Mouse (Mus musculus): ENCODE results near the gene Mtmr10.

Gene Mtmr10

DNA sequence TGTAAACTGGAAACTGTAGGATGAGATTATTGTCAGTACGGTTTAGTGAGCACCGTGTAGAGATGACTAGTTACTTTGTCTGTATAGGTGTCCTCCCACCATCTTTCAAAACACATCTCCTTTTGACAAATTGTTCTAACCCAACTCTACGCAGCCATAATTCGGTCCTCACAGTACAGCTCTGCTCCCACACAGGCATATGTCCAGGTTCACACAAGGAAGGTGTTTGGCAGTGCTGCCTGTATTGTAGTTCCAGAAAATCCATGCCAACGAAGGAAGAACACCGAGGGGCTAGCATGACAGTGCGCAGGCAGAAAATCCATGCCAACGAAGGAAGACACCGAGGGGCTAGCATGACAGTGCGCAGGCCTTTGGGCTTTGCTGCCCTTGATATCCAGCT is 4.3 kb downstream of the Mtmr10 start:
- DNase-seq (ENCODE audit: low read depth), result no peak

DNA sequence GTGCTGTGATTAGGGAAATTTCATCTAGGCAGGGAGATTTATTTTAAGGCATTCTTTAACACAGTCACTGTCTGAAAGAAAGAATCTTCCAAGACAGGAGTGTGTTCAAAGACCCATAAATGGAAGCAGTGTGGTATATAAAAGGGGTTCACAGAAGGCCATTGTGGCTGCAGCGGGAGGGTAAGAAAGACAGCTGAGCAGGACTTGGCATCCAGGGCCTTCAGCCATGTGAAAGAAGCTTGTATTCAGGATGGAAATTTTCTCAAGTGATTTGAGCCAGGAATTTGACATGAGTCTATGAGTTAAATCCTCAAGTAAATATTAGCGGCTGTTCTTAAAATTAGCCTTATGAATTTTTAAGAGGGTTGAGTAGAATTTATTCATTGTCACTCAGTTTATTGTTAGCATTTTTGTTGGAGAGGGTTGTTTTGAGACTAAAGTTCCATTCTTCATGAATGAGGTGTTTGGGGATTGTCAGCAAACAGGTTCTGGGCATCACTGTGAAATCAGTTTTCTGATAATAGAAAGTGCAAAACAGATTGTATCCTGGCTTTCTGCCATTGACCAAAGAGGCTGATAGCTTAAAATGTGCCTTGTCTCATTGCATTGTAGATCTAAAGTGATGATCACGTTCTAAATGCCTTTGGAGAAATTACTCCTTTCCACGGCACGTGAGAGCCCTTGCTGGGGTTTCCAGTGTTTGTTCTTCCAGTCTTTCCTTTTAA is 9.0 kb downstream of the Mtmr10 start:
- no peak for DNase-seq (ENCODE audit: low read depth)

DNA sequence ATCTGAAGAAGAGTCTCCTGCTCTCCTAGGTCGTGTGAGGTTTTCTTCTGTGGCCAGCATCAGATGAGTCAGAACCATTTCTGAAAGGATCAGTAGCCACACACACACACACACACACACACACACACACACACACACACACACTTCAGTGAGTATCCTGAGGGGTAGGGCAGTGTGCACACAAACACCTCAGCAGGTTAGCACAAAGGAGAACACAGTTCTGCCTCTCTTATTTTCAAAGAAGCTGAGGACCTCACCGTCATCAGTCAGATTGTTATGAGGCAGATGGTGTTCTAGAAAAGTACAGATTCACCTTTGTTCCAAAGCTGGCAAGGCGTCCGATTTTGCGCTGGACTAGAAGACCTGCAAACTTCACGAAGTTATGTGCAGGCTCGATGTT is 22.8 kb downstream of the Mtmr10 start:
- DNase-seq (ENCODE audit: low read depth), result no peak

DNA sequence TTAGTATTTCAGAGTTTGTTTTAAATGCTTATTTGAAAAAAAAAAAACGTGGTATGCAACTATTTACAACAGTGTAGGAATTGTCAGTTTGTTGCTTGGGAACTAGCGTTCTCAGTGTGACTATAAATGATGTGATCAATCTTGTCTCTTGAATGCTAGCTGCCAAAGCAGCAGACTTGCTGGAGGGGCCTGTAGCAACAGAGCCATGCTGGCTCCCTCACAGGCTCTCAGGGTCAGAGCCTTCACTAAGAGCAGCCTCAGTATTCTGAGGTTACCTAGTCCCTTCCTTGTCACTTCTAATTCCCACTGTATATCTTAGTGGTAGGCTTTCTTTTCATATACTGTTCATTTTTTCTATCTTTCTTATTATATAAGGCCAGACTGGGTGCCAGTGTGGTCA is 23.3 kb downstream of the Mtmr10 start:
- no peak for DNase-seq (ENCODE audit: low read depth)

DNA sequence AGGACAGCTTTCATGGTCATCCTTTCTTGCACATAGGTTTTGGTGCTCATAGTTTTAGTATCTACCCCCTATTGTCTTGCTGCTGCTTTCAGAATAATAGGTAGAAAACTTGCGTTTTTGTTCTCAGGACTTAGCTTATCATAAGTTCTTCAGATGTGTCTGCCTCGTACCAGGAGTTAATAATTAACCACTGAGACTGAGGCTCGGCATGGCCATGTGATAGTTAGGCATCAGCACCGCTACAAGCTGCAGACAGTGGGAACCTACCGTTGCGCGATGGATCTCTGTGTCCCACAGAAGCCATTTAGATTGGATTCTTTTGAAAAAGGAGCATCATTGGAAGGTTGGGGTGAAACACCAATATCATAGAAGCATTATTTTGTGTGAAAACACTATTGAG is 25.4 kb downstream of the Mtmr10 start:
- no peak for DNase-seq (ENCODE audit: low read depth)

DNA sequence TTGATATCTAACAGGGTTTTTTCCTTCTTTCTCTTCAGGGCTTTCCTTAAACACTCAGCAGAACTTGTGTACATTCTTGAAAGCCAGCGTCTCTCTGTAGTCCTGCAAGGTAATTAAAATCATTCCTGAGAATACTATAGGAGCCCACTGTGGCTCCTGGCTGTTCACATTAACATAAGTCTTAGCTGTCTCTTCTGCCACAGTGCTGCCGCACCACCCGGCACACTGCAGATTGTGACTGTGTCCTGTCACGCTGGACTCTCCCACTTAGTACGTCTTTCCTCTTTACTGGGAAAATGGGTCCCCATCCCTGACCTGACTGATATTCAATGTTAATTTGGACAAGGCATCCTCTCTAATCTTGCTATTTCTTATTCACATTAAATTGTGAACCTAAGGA is 33.7 kb downstream of the Mtmr10 start:
- no peak for DNase-seq (ENCODE audit: low read depth)

DNA sequence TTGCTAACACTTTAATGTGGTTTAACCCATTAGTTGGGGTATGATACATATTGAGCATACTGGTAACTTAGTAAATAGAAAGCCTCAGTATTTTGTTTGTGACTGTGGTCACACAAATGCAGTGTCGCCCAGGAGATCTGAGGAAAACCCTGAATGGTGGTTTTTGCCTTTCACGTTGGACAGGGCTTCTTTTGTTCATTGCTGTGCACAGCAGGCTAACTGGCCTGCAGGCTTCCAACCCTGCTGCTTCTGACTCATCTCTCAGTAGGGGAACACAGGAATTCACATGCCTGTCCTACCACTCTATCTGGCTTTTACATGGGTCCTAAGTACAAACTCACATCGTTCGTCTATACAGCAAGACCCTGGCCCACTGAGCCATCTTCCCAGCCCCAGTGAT is 34.2 kb downstream of the Mtmr10 start:
- DNase-seq (ENCODE audit: low read depth), result no peak

DNA sequence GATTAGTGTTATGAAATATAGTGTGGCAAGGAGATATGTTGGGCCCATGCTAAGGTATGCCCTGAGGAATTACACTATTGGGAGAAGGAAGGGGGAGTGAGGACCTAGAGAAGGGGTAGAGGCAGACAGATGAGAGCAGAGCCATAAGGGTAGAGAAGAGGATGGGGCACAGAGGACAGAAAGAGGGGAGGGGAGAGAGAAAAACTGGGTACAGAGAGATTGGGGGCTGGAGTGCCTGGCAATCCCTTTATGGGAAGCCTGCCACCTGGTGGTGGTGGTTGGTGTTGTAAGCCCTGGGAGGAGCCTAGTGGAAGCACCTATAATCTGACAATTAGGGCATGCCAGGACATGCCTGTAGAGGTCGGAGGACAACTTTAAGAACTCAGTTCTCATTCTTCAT is 39.4 kb downstream of the Mtmr10 start:
- peak; percentile 84 for DNase-seq (ENCODE audit: low read depth)

DNA sequence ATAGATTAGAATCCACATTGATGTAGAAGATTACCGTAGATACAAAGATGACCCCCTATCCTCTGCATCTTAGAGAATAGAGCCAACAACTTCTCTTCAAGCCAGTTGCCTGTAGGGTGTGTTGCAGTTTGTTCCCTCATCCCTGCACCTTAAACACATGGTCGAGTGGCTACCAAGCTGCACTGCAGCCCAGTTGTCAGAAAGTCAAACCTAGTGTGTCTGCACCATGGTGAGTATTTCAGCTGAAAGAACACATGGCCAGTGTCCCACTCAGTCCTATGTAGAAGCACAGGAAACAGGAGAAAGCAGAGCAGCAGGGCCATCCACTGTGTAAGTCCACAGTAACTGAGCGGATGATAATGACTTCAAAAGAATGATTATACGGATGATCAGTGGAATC is 40.0 kb downstream of the Mtmr10 start:
- no peak for DNase-seq (ENCODE audit: low read depth)

DNA sequence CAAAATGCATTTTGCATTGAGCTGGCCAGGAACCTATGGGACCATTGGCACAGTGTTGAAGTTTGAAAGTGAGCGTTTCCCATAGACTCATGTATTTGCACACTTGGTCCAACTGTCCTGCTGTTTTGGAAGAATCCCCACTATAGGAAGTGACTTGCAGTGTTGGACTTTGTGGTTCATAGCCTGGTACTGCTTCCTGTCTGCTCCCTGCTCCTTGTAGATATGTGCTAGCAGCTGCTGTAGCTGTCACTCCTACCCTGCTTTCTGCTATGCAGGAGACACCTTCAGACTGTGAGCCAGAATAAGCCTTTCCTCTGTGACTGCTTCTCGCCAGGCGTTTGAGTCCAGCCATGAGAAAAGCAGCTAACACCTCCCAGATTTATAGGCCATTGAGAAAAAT is 43.9 kb downstream of the Mtmr10 start:
- DNase-seq (ENCODE audit: low read depth), result peak; percentile 44

DNA sequence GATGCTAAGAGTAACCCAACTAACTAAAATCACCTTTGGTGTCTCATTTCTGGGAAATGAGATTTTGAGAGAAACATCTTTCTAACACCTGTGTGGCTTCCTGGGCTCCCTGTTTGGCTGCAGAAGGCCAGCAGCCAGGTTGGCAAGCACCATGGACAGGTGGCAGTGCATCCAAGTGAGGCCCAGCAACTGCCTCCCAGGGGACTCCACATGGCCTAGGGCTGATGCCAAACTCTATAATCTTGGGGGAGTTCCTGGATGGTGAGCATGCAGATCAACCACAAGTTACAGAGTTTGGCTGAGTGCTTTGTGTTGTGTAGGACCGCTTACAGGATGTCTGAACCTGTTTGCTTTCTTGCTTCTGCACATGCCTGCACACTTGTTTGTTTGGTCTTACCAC is 45.2 kb downstream of the Mtmr10 start:
- no peak for DNase-seq (ENCODE audit: low read depth)

DNA sequence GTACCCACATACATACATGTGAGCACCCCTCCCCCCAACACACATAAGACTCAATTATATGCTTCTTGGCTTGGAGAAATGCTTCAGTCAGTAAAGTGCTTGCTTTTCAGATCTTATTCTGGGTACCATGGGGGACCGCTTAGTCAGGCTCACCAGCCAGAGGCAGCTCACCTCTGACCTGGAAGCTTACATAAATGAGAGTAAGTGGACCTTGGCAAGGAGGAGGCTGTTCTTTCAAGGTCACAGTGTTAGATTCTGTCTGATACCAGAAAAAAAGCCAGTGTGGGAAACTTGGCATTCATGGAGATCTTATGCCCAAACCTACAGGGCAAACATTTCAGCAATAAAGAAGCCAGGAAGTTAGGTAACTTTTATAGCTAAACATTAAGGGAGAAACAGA is 60.4 kb downstream of the Mtmr10 start:
- DNase-seq (ENCODE audit: low read depth), result no peak

DNA sequence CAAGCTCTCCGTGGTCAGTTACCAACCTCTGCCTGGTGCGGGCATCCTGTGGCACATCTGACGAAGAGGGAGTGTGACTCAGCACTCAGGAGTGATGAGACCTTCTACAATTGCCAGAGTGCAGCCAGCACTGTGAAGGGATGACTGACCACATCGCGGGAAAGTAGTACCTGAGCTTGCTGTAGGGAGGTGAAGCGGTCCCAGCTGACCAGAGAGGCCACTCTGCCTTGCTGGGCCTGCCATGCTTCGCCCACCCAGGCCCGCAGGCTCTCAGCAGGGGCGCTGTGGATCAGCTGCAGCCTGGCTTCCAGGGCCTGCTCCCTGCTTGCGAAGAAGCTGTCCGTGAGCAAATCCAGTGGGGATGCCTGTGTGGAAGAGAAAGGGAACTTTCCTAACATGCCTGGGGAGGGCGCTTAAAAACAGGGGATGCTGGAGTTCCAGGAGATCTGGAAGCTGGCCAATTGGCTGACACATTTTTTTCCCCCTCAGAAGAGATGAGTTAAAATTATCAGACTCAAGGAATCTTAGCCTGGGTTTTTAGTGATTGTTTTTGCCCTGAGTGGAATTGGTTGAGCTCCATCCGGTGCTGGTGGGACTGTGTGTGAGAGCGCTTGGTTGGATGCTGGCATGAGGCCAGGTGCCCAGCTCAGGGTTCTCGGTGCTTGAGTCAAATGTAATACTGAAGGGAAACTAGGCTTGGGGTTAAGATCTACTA is 61.9 kb downstream of the Mtmr10 start:
- DNase-seq (ENCODE audit: low read depth), result peak; percentile 56

DNA sequence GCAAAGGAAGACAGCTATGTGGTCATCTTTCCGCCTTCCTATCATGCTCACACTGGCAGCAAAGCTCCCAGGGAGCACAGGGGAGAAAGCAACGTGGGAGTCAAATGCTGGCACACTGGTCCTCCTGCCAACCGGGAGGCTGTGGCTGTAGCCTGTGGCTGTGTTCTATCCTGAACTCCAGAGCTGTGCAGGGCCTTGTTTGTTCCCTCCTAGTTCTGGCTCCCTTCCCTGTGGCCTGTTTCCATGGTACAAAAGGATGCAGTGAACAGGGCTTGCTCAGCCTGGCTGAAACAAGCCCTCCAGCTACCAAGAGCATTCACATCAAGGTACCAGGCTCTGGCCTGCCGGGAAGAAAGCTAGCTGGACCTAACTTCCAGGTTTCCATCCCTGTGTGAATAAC is 63.6 kb downstream of the Mtmr10 start:
- DNase-seq (ENCODE audit: low read depth), result no peak

DNA sequence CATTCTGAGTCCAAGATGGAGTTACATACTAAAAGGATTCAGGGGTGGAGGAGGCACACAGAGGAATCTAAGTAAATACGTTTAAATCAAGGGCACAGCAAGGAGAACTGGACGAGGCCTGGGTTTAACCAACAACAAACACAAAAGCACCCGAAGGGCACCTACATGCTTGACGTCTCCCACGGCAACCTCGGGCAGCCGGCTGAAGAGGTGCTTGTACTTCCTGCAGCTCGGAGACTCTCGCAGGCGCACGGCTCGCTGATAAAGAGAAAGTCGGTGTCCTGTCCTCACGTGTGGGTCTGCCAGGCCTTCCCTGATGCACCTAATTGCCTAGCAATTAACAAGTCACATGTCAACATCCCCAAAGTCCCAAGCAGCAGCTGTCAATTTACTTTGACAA is 66.8 kb downstream of the Mtmr10 start:
- DNase-seq (ENCODE audit: low read depth), result no peak

DNA sequence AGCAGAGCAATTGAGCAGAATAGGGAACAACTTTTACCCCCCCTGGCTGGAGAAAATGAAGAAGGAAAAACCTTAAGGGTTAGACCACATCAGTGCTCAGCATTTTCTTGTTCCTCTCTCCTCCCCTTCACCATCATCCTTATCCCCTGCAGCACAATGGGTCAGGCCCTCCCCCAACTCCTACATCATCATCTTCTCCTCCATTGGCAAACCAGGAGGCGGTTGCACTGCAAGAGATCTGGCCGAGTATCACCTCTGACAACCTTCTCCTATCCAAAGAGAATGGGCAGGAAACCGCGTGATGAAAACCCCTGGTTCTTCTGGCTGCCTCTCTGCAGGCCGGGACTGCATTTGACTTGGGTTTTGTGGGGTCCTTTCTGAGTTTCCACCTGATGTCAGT is 69.2 kb downstream of the Mtmr10 start:
- no peak for DNase-seq (ENCODE audit: low read depth)

DNA sequence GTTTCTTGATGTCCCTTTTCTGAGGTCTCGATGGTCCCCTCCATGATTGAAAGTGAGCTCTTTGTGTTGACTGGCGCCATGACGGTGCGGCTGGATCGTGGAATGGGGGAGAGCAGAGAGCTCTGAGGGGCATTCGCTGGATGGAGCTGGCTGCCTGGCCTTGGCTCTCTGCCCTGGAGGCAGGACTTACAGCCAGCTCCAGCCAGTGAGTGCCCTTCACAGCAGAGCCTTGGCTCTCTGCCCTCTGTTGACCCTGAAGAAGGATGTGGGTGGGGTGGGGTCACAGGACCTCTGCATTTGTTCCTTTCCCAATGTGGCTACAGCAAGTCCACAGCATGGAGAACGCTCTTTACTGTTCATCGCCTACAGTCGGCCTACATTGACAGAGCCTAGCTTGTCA is 70.0 kb downstream of the Mtmr10 start:
- DNase-seq (ENCODE audit: low read depth), result peak; percentile 37

DNA sequence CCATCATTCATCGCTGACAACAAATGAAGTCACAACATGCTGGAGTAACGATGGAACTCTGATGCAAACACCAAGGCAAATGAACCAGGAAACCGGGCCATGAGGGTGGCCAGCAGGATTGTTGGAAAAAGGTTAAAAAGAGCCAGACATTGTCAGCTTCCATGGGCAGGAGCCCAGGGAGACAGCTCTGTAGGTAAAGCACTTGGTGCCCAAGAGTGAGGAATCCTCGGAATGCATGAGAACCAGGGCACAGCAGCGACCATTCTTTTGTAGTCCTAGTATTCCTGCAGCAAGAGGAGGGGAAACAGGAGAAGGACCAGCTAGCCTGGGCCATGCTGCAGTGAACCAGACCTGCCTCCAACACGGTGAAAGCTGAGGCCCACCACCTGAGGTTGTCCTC is 71.2 kb downstream of the Mtmr10 start:
- DNase-seq (ENCODE audit: low read depth), result no peak

DNA sequence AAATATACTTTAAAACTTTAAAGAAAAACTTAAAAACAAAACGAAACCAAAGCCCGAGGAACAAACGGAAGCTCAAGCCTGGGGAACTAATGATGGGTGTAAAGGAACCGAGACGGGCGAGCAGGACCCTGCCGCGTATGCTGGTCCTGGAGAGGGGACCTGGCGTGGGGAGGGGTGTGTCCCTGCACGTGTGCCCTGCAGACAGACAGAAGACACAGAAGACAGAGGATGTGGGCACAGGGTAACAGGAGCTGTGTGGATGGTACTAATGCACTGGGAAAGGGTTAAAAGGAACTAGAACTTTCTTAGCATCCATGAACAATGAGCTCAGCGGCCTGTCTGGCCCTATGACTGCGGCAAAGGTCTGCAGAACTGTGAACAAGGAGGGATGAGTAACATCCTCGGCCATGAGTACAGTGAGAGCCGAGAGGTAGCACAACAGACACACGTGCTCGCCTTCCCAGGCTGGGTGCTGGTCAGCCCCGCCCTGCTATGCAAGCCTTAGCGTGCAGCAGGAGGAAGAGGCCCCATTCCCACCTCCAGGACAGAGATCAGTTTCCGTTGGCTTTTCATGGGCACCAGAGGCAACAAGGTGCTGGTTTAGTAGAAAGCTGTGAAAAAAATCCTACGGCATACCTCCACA is 72.6 kb downstream of the Mtmr10 start:
- no peak for DNase-seq (ENCODE audit: low read depth)

DNA sequence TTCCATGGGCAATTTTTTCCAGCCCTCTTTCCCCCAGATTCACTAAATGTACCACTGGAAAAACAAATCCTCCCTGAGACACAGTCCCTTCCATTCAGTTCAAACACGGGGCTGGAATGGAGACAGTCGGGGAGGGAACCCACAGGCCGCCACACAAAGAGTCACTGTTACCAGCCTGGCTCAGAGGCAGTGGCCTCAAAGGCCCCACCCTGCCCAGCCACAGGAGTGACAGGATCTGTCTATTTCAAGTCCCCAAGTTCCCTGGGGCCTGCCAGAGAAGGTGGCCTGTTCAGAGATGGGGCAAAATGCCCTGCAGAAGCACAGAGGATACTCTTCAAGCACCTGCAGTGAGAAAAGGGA is 73.1 kb downstream of the Mtmr10 start:
- DNase-seq (ENCODE audit: low read depth), result no peak

DNA sequence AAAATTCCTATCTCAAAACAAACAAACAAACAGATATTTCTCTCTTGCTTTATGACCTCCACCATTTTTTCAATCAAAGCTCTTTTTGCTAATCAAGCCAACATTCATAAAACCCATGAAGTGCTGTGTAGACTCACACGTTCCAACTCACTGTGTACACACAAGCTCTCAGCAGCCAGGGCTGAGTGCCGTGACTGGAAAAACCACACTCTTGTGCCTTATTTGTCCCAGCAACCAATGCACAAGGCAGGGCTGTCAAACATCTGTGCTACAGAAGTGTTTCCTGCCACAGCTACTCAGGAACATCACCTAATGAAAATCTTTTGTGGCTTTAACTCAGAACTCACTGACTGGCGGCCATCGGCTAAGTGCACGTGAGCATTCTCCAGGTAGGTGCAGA is 78.4 kb downstream of the Mtmr10 start:
- DNase-seq (ENCODE audit: low read depth), result no peak

DNA sequence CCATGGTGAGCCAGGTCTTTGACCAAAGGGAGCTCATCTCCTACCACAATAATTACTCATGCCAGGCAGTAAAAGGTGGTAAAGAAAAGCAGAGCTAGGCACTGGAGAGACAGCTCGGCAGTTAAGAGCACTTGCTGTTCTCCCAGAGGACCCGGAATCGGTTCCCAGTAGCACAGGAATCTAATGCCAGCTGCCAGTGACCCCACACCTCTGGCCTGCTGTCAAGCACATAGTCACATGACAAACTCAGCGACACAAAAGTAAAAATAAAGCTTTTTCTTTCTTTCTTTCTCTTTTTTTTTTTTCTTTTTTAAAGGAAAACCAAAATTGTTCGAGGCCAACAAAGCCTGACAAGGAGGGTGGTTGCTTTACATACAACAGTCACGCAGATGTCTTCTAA is 82.4 kb downstream of the Mtmr10 start:
- DNase-seq (ENCODE audit: low read depth), result no peak

All from 416B (cell line).